Mouse (Mus musculus) liver, embryonic 12.5 days (tissue): ENCODE results near the gene Dlgap4. TPM values are rescaled to one million over a fixed set of nuclear protein-coding genes. Genes with fewer than 3 reads are reported as not detected.

Source experiments
- ATAC-seq: fragments of 200-750 bp; cut with Nextera tagmentation; 2 replicates; pipeline ENCODE4 v1.8.0; 2017; ENCODE audit warnings: moderate number of reproducible peaks, mild to moderate bottlenecking, moderate library complexity
- H3K27ac ChIP-seq: fragments of 300-500 bp; sonication (generic); 2 replicates; pipeline ENCODE4 v1.5.1; 2016; ENCODE audit warnings: mild to moderate bottlenecking
- H3K27me3 ChIP-seq: fragments of 300-500 bp; sonication (generic); replicated peaks from 2 replicates; pipeline ENCODE4 v1.6.1; 2016; ENCODE audit warnings: mild to moderate bottlenecking, moderate library complexity
- H3K36me3 ChIP-seq: fragments of 300-500 bp; sonication (generic); 2 replicates; pipeline ENCODE4 v1.6.1; 2016; ENCODE audit warnings: mild to moderate bottlenecking, moderate library complexity
- H3K4me1 ChIP-seq: fragments of 300-500 bp; sonication (generic); 2 replicates; pipeline ENCODE4 v1.6.1; 2016
- H3K4me2 ChIP-seq: fragments of 300-500 bp; sonication (generic); 2 replicates; pipeline ENCODE4 v1.6.1; 2016; ENCODE audit warnings: mild to moderate bottlenecking, moderate library complexity
- H3K4me3 ChIP-seq: fragments of 300-500 bp; sonication (generic); 2 replicates; pipeline ENCODE4 v1.5.1; 2016; ENCODE audit warnings: mild to moderate bottlenecking, moderate library complexity
- H3K9ac ChIP-seq: fragments of 300-500 bp; sonication (generic); 2 replicates; pipeline ENCODE4 v1.6.1; 2016; ENCODE audit warnings: mild to moderate bottlenecking, moderate library complexity
- H3K9me3 ChIP-seq: fragments of 300-500 bp; sonication (generic); replicated peaks from 2 replicates; pipeline ENCODE4 v1.6.1; 2016; ENCODE audit warnings: mild to moderate bottlenecking, moderate library complexity
- WGBS: fragments of 180-500 bp; shearing (Covaris S2); methylation state at CpG from one replicate; pipeline ENCODE4 v1.1.7; 2016; ENCODE audit not compliant: insufficient replicate concordance; 5-methylcytosine and 5-hydroxymethylcytosine counted together
- polyA plus RNA-seq: library from polyadenylated mRNA; unstranded; fragments of >200 nt; fragmentation: Nextera tagmentation; extraction: Ambion mirVana; gene quantifications from 2 replicates; pipeline ENCODE4 v1.2.1, GENCODE M21; 2016

Gene Dlgap4
- polyA plus RNA-seq, 1 experiment from 2014 or later = 28.7 TPM

DNA sequence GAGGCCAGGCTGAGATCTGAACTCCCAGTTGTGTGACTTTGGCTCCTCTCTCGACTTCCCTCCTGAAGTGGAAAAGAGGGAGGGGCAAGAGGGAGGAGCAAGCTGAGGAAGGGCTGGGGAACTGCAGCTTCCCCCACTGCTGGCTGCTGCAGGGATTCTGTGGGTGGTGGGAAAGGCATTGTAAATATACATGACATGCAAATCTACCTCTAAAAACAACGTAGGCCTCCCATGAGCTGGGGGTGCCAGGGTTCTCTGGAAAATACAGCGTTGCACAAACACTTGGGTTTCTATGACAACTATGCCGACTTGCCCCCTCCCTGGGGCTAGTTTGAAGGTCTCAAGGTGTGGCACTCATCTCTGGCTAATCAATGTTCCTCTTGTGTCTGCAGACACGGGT lies 50.9 kb downstream of the Dlgap4 start:
- no peaks in the 10 kb centered on the region for H3K4me1 ChIP-seq
- H3K4me2 ChIP-seq = no peak overlapping the region
- no peak overlapping the region for H3K4me3 ChIP-seq
- WGBS = 14% methylated on average over 5 of the region's 5 CpGs
- no peak overlapping the region for H3K27ac ChIP-seq
- no peaks in the 10 kb centered on the region for H3K9me3 ChIP-seq
- peaks cover 14% of the 10 kb centered on the region for H3K27me3 ChIP-seq
- no peak for ATAC-seq
- no peaks in the 10 kb centered on the region for H3K36me3 ChIP-seq
- H3K9ac ChIP-seq = no peak overlapping the region

DNA sequence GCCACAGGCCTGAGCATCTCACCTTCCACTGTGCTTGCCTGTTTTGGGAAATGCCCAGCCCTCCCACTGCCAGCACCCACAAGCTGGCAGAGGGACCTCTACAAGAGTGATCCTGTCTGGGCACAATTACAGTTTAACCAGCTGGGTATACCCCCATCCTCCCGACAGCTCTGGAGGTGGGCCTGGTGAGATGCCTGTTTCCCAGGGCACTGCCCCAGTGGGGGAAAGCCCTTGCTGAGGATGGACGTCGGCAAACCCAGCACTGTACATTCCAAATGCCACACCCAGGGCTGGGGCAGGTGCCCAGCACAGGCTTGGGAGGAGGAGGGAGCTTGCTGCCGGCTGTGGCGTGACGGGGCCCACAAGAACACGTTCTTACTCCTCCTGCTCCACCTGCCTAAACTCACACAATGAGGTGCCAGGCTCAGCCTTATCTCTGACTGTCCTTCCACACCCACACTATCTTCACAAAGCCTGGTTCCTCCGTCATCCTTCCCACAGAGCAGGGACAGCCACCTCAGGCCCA lies 51.6 kb downstream of the Dlgap4 start:
- ATAC-seq = no peak
- Histone ChIP-seq H3K4me2 (no peak overlapping the region), H3K9ac (no peak overlapping the region), H3K36me3 (no peaks in the 10 kb centered on the region), H3K27ac (no peak overlapping the region), H3K27me3 (peaks cover 14% of the 10 kb centered on the region), H3K4me3 (no peak overlapping the region), H3K4me1 (no peaks in the 10 kb centered on the region), H3K9me3 (no peaks in the 10 kb centered on the region)
- 44% methylated on average over 8 of the region's 8 CpGs for WGBS

DNA sequence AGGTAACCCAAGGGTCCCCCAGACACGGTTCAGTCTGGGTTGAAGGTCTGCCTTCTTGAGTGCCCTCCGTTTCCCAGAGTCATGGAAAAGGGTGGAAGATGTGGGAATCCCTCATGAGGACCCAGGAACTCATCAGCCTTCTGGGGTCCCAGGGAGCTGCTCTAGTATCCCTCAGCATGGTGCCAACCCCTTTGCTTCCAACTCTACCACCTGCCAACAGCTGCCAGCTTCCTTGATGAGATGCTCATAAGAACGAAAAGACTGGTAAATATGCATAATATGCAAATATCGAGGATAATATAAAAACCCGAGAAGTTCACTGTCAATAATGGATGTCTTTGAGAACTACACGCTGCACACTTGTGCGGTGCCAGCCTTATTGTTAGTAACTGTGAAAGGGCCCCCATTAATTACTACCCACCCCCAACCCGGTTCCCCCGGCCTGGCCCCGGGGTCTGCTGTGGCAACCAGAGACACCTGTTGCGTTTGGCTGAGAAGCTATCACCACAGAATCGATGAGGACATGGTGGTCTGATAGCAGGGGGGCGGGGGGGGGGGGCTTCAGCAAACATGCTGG lies 52.2 kb downstream of the Dlgap4 start:
- Histone ChIP-seq H3K9me3 (no peaks in the 10 kb centered on the region), H3K4me2 (no peak overlapping the region), H3K36me3 (no peaks in the 10 kb centered on the region), H3K9ac (no peak overlapping the region), H3K27me3 (peaks cover 14% of the 10 kb centered on the region), H3K27ac (no peak overlapping the region), H3K4me1 (no peaks in the 10 kb centered on the region), H3K4me3 (no peak overlapping the region)
- no peak for ATAC-seq
- WGBS = 67% methylated on average over 13 of the region's 13 CpGs

DNA sequence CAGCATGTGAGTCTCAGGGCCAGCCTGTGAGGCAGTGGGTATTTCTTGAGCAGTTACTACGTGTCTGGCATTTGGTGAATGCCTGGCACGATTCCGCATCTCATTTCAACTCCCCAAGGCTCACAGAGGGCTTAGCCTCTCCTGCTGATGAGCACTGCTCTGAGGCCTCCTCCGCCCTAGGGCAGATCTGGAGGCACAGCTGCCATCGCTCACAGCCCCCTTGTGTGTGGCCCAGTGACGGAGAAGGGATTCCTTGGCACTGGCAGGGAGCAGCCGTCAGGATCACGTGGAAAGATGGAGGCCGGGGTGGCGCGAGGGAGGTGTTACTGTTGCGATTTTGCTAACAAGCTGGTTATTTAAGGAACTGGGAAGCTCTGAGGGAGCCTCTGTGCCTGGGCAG lies 52.7 kb downstream of the Dlgap4 start:
- H3K9ac ChIP-seq = no peak overlapping the region
- 43% methylated on average over 12 of the region's 12 CpGs for WGBS
- ATAC-seq = no peak

DNA sequence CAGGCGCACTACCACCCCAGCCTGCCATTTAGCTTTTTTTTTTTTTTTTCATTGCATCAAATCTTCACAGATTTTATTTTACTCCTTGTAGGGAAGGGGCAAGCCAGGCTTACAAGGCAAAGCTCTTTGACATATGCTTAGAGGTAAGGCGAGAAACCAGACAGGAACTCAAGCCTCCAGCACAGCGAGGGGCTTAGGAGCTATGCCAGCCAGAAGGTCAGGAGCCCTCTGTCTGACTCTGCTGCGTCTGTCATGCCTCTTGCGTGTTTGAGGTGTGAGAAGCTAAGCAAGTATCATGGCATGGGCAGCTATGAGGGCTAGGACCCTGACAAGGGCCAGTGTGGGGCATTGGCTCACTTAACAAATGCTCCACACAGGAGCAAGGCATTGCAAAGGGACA lies 53.8 kb downstream of the Dlgap4 start:
- ATAC-seq = no peak
- no peak overlapping the region for H3K4me3 ChIP-seq
- no peaks in the 10 kb centered on the region for H3K36me3 ChIP-seq
- no peaks in the 10 kb centered on the region for H3K9me3 ChIP-seq
- no peak overlapping the region for H3K9ac ChIP-seq
- H3K4me2 ChIP-seq = no peak overlapping the region
- WGBS = 55% methylated on average over 5 of the region's 5 CpGs
- H3K27me3 ChIP-seq = peaks cover 14% of the 10 kb centered on the region
- no peak overlapping the region for H3K27ac ChIP-seq
- no peaks in the 10 kb centered on the region for H3K4me1 ChIP-seq

More for the DNA sequence above, 52.7 kb downstream of the Dlgap4 start:
- Histone ChIP-seq H3K4me3 (no peak overlapping the region), H3K9me3 (no peaks in the 10 kb centered on the region), H3K27me3 (peaks cover 14% of the 10 kb centered on the region), H3K4me1 (no peaks in the 10 kb centered on the region), H3K36me3 (no peaks in the 10 kb centered on the region), H3K27ac (no peak overlapping the region), H3K4me2 (no peak overlapping the region)

DNA sequence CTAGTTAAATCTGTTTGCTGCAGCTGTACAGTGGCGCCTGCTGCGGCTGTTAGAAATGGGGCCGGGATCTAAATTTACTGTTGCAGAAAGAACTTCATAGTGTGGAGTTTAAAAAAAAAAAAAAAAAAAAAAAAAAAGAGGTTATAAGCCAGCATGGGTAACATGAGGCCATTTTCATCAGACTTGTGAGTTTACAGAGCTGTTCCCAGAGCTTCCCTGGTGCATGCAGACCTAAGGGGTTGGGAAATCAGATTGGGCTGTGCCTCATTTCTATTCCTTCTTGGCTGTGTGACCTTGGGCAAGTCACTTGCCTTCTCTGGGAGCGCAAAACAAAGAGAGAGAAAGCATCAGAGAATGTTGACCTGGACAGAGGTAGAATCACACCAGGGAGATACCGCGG lies 55.1 kb downstream of the Dlgap4 start:
- no peak for ATAC-seq
- WGBS = 72% methylated on average over 6 of the region's 6 CpGs
- no peaks in the 10 kb centered on the region for H3K9me3 ChIP-seq
- no peak overlapping the region for H3K4me3 ChIP-seq
- no peaks in the 10 kb centered on the region for H3K36me3 ChIP-seq
- no peak overlapping the region for H3K9ac ChIP-seq
- H3K27ac ChIP-seq = no peak overlapping the region
- peaks cover 14% of the 10 kb centered on the region for H3K27me3 ChIP-seq
- no peak overlapping the region for H3K4me2 ChIP-seq
- no peaks in the 10 kb centered on the region for H3K4me1 ChIP-seq

DNA sequence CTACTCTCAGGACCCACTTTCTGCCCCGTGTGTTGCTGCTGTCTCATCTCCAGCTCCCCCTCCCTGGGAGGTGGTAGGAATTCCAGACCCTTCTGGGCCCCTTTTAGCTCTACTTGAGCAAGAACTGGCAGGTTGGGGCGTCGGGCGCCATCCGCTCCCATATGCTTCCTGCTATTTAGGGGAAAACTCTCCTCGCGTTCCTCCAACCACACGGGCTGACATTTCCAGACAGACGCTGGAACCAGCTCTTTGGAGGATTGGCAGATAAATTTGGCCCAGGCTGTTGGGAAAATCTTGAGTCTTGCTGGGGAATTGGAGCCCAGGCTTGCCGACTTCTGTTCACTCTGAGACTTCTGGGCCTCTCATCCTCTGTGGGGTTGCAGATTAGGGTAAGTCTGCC lies 59.8 kb downstream of the Dlgap4 start:
- Histone ChIP-seq H3K4me2 (no peak overlapping the region), H3K4me3 (no peak overlapping the region), H3K9ac (no peak overlapping the region), H3K9me3 (no peaks in the 10 kb centered on the region), H3K27me3 (no peaks in the 10 kb centered on the region), H3K4me1 (no peaks in the 10 kb centered on the region), H3K27ac (no peak overlapping the region), H3K36me3 (no peaks in the 10 kb centered on the region)
- WGBS = 73% methylated on average over 10 of the region's 10 CpGs
- no peak for ATAC-seq

DNA sequence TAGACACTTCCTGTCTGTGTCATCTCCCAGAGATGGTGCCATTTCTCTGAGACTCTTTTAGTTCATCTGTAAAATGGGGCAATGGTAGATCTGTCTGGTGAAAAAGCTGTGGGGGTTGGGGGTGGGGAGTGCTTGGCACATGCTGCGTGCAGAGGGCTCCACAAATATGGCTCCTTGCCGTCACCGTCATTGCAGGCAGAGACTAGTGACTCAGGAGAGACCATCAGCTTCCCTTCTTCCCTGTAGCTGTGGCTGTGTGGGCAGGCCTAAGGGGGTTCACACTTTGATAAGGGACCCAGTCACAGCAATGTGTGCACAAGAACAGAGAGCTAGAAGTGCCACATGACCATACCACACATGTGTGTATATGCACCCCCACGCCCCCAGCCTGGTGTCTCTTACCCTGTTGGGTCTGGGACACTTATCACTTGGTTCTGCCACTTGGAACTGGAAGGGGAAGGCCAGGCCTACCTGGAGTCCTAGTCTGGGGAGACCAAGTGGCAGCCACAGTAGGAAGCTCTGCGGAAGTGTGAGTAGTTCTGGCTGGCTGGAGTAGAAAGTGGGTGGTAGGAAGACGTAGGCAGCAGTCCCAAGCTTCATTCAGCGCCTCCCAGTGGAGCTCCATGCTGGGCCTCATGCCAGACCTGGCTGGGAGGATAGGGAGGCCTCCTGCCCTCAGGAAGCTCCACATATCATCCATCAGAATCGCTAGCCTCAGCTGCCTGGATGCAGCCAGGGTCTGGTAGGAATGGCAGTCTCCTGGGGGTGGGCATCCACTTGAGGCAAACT lies 60.6 kb downstream of the Dlgap4 start:
- Histone ChIP-seq H3K4me3 (no peak overlapping the region), H3K9me3 (no peaks in the 10 kb centered on the region), H3K9ac (no peak overlapping the region), H3K4me1 (no peaks in the 10 kb centered on the region), H3K27me3 (no peaks in the 10 kb centered on the region), H3K27ac (no peak overlapping the region), H3K36me3 (no peaks in the 10 kb centered on the region), H3K4me2 (no peak overlapping the region)
- ATAC-seq = no peak
- WGBS = 59% methylated on average over 8 of the region's 8 CpGs

DNA sequence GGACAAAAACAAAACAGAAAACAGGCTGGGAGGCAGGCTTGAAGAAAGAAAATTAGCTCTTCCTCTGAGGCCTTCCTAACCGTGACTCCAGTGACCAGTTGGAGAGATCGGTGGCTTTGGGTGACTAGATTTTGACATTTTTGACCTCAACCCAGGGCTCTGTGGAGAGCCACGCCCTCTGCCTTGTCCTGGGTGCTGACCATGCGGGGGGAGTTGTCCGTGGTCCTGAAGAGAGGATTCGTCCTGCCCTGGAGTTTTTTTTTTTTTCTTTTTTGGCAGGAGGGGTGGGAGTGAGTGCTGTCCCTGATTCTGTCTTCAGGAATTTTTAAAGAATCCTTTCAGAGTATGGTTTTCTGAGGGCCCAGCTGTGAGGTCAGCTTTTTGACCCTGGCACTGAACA lies 63.4 kb downstream of the Dlgap4 start:
- peaks cover 19% of the 10 kb centered on the region for H3K27me3 ChIP-seq
- ATAC-seq = no peak
- no peak overlapping the region for H3K4me3 ChIP-seq
- H3K36me3 ChIP-seq = no peaks in the 10 kb centered on the region
- H3K4me1 ChIP-seq = no peaks in the 10 kb centered on the region
- H3K9me3 ChIP-seq = no peaks in the 10 kb centered on the region
- 4% methylated on average over 6 of the region's 6 CpGs for WGBS
- no peak overlapping the region for H3K27ac ChIP-seq
- H3K9ac ChIP-seq = no peak overlapping the region
- no peak overlapping the region for H3K4me2 ChIP-seq

DNA sequence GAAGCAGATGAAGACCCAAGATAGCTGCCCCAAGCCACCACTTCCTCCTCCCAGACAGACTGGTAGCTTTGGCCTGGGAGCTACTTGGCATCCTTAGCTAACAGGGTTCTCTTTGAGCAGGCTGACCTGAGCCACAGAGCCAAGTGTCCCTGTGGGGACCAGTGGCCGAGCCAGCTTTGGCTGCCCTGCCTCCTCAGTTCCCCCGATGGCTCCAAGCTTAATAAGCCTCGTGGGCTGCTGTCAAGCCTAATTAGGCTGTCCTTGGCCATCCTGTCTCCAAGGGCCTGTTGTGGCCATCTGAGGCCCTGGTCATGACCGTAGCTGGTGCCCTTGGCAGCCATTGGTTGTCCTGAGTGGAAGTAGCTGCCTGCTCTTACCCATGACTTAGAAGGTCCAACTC lies 64.6 kb downstream of the Dlgap4 start:
- WGBS = 57% methylated on average over 4 of the region's 4 CpGs
- peaks cover 28% of the 10 kb centered on the region for H3K27me3 ChIP-seq

DNA sequence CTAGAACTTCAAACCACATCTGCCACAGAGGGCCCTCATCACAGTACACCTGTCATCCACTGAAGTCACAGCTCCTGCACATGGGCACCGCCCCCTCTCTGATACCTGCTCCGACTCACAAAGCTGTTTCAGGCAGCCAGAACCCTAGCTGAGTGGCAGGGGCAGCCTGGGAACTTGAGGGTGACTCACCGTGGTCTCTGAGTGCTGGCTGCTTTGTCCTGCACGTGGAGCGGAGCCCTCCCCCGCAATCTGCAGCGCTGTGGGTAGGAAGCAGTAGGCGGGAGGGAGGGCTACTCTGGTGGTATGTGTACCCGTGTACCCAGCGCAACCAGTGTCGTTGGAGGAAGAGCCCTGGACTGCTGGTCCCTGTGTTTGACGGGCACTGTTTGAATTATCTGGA lies 69.5 kb downstream of the Dlgap4 start:
- no peaks in the 10 kb centered on the region for H3K9me3 ChIP-seq
- H3K9ac ChIP-seq = no peak overlapping the region
- no peaks in the 10 kb centered on the region for H3K4me1 ChIP-seq
- ATAC-seq = no peak
- H3K4me2 ChIP-seq = no peak overlapping the region
- H3K36me3 ChIP-seq = no peaks in the 10 kb centered on the region
- H3K27me3 ChIP-seq = peaks cover 62% of the 10 kb centered on the region
- no peak overlapping the region for H3K27ac ChIP-seq
- WGBS = 31% methylated on average over 12 of the region's 12 CpGs
- H3K4me3 ChIP-seq = no peak overlapping the region

More for the DNA sequence above, 64.6 kb downstream of the Dlgap4 start:
- Histone ChIP-seq H3K4me2 (no peak overlapping the region), H3K9me3 (no peaks in the 10 kb centered on the region), H3K4me1 (no peaks in the 10 kb centered on the region), H3K27ac (no peak overlapping the region), H3K36me3 (no peaks in the 10 kb centered on the region), H3K9ac (no peak overlapping the region), H3K4me3 (no peak overlapping the region)
- no peak for ATAC-seq

DNA sequence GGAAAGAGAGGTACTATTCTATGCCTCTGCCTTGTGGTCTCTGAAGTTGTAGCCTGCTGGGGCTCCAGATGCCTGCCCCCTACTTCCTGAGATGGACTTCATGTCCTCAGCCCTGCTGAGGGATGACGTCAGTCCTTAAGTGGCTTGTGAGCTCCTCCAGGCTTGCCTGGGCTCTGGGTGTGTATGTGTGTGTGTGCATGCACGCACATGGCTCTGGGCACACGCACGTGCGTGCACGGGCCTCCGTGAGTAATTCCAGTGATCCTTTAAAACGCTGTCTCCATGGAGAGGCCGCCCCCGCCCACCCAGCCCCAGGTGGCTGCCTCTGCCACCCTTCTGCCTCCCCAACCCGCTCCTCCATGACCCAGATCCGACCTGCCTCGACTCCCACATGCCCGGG lies 72.5 kb downstream of the Dlgap4 start:
- ATAC-seq = no peak
- H3K9ac ChIP-seq = no peak overlapping the region
- H3K36me3 ChIP-seq = no peaks in the 10 kb centered on the region
- no peaks in the 10 kb centered on the region for H3K9me3 ChIP-seq
- H3K27ac ChIP-seq = no peak overlapping the region
- H3K4me3 ChIP-seq = no peak overlapping the region
- no peaks in the 10 kb centered on the region for H3K4me1 ChIP-seq
- peaks cover 76% of the 10 kb centered on the region for H3K27me3 ChIP-seq
- H3K4me2 ChIP-seq = no peak overlapping the region
- 53% methylated on average over 14 of the region's 14 CpGs for WGBS
